Mouse (Mus musculus) liver, embryonic 16.5 days (tissue): Measurements from ENCODE around the gene Tulp2. TPM values are rescaled to one million over a fixed set of nuclear protein-coding genes. Genes with fewer than 3 reads are reported as not detected.

Experiments
- ATAC-seq: fragments of 200-750 bp; cut with Nextera tagmentation; 2 replicates; pipeline ENCODE4 v1.8.0; 2017; ENCODE audit warnings: low read depth, mild to moderate bottlenecking, moderate number of reproducible peaks, moderate library complexity
- H3K27ac ChIP-seq: fragments of 300-500 bp; sonication (generic); 2 replicates; pipeline ENCODE4 v1.5.1; 2014; ENCODE audit warnings: mild to moderate bottlenecking, low read length
- H3K27me3 ChIP-seq: fragments of 300-500 bp; sonication (generic); 2 replicates; pipeline ENCODE4 v1.6.1; 2014; ENCODE audit warnings: low read depth, low read length, mixed read lengths; ENCODE audit not compliant: control insufficient read depth, insufficient read depth
- H3K36me3 ChIP-seq: fragments of 300-500 bp; sonication (generic); 2 replicates; pipeline ENCODE4 v1.6.1; 2014; ENCODE audit warnings: mild to moderate bottlenecking; ENCODE audit not compliant: control insufficient read depth, insufficient read depth
- H3K4me1 ChIP-seq: fragments of 300-500 bp; sonication (generic); 2 replicates; pipeline ENCODE4 v1.6.1; 2014; ENCODE audit warnings: low read depth, low read length, mixed read lengths; ENCODE audit not compliant: control insufficient read depth
- H3K4me2 ChIP-seq: fragments of 300-500 bp; sonication (generic); 2 replicates; pipeline ENCODE4 v1.6.1; 2014; ENCODE audit warnings: low read depth, low read length, mixed read lengths
- H3K4me3 ChIP-seq: fragments of 300-500 bp; sonication (generic); 2 replicates; pipeline ENCODE4 v1.5.1; 2014; ENCODE audit warnings: low read depth, mild to moderate bottlenecking, low read length
- H3K9ac ChIP-seq: fragments of 300-500 bp; sonication (generic); 2 replicates; pipeline ENCODE4 v1.6.1; 2014; ENCODE audit warnings: low read depth, low read length
- H3K9me3 ChIP-seq: fragments of 300-500 bp; sonication (generic); replicated peaks from 2 replicates; pipeline ENCODE4 v1.6.1; 2016; ENCODE audit warnings: low read length; ENCODE audit not compliant: control insufficient read depth
- WGBS: fragments of 180-500 bp; shearing (Covaris S2); extraction: QIAGEN DNeasy Blood & Tissue Kit; methylation state at CpG from one replicate; pipeline ENCODE4 v1.1.7; 2014; ENCODE audit not compliant: insufficient replicate concordance; 5-methylcytosine and 5-hydroxymethylcytosine counted together
- polyA plus RNA-seq: library from polyadenylated mRNA; unstranded; fragments of >200 nt; fragmentation: Nextera tagmentation; extraction: Ambion mirVana; gene quantifications from 2 replicates; pipeline ENCODE4 v1.2.1, GENCODE M21; 2015

Gene Tulp2
- polyA plus RNA-seq, 1 experiment from 2014 or later = 0.41 TPM

- ATAC-seq = no peak
Measured at GRCm38 (mm10) chr7:45463987-45464778, 17.5 kb upstream of the Tulp2 start.

DNA sequence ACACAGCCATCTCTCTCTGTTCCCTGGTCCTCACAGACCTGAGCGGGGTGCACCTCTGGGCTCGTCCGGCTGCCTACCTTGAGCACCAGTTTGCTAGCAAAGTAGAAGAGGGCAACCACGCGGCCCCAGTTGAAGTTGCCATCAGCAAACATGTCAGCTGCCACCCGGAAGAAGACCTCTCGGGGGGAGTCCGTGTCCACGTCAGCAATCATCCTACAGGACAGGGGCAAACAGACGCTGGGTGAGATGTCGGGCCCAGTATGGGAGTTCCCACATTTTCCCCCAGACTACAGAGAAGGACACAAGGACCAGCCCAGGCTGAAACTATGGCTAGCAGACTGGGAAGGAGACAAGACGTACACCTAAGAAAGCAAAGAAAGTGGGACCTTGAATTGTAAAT lies 16.6 kb upstream of the Tulp2 start:
- Histone ChIP-seq H3K9ac (no peak overlapping the region), H3K4me2 (no peak overlapping the region), H3K36me3 (peaks cover 11% of the 10 kb centered on the region), H3K4me3 (peak overlapping the region; percentile 78), H3K4me1 (peaks cover 40% of the 10 kb centered on the region), H3K9me3 (no peaks in the 10 kb centered on the region), H3K27me3 (no peaks in the 10 kb centered on the region), H3K27ac (no peak overlapping the region)
- no peak for ATAC-seq
- 88% methylated on average over 12 of the region's 12 CpGs for WGBS

More at GRCm38 (mm10) chr7:45463987-45464778, 17.5 kb upstream of the Tulp2 start:
- Histone ChIP-seq H3K36me3 (peaks cover 11% of the 10 kb centered on the region), H3K27ac (0 out of 2 replicates have a peak overlapping the region, but pooled peaks have one; percentile 43), H3K4me1 (peaks cover 43% of the 10 kb centered on the region), H3K4me2 (no peak overlapping the region), H3K27me3 (no peaks in the 10 kb centered on the region), H3K9ac (no peak overlapping the region), H3K4me3 (no peak overlapping the region), H3K9me3 (no peaks in the 10 kb centered on the region)
- WGBS = 84% methylated on average over 7 of the region's 7 CpGs

DNA sequence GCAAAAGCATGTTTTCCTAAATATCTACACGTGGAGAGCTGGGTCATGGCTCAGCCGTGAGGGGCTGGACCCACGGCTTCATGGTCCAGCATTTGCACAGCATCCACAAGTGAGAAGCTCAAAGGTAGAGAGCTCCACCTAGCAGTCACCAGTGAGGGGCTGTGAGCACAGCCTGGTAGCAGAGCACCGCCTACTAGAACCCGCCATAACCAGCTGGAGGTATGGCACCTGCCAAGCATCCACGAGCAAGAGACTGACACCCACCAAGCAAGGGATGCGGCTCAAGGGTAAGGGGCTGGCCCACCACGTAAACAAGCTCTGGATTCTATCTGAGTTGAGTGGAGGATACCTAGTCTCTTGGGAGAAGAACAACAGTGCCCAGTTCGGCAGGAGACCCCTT lies 16.1 kb upstream of the Tulp2 start:
- Histone ChIP-seq H3K4me1 (peaks cover 36% of the 10 kb centered on the region), H3K36me3 (peaks cover 11% of the 10 kb centered on the region), H3K27ac (no peak overlapping the region), H3K9me3 (no peaks in the 10 kb centered on the region), H3K9ac (peak overlapping the region; percentile 90), H3K4me2 (peak overlapping the region; percentile 93), H3K4me3 (peak overlapping the region; percentile 78), H3K27me3 (no peaks in the 10 kb centered on the region)
- 72% methylated on average over 9 of the region's 9 CpGs for WGBS
- no peak for ATAC-seq

DNA sequence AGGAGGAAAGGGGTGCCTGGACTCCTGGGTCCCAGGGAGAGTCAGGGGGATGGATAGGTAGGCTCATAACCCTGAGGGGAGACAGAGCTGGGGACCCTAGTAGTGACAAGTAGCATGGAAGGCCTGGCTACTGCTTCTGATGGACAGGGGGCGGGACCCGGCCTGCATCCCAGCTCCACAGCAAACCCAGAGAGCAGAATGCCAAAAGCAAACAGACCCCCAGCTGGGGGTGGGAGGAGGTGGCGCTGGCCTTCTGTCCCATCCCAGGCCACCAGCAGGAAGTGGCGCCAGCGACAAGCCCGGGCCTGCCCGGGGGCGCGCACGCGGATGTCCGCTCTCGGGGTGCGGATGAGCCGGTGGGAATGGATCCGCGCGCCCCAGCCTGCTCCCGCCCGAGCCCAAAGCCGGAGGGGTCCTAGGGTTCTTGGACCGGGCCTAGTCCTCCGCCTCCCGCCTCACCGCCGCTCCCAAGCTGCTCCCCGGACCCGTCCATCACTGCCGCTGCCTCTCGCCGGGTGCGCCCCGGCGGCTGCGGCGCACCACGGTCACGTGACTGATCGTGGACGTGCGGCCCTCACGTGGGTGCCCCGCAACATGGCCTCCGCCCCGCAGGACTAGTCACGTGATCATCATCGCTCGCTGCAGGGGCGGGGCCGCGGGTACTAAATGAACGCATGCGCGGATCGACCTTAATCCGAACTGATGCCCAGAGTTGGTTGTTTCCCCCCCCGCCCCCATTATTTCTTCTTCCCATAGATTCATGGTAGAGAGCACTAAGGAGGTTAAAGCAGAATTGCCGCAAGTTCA lies 15.2 kb upstream of the Tulp2 start, which contains the start of gene Bax:
TSS of gene Bax (minus strand) at position 616 of the 807 bp plus-strand sequence.
- WGBS = under 1% methylated on average over 58 of the region's 58 CpGs
- ATAC-seq = peak; percentile 83
- peak within 1 kb of the TSS; percentile 93 for H3K4me2 ChIP-seq
- peak within 1 kb of the TSS; percentile 90 for H3K9ac ChIP-seq
- H3K27me3 ChIP-seq = no peaks in the 10 kb centered on the region
- H3K27ac ChIP-seq = peak within 1 kb of the TSS; percentile 77
- H3K9me3 ChIP-seq = no peaks in the 10 kb centered on the region
- H3K4me1 ChIP-seq = peaks cover 35% of the 10 kb centered on the region
- H3K4me3 ChIP-seq = peak within 1 kb of the TSS; percentile 78
- peaks cover 11% of the 10 kb centered on the region for H3K36me3 ChIP-seq

- Histone ChIP-seq H3K4me2 (peak overlapping the region; percentile 93), H3K9me3 (no peaks in the 10 kb centered on the region), H3K27ac (no peak overlapping the region), H3K27me3 (no peaks in the 10 kb centered on the region), H3K9ac (peak overlapping the region; percentile 53), H3K4me1 (peaks cover 29% of the 10 kb centered on the region), H3K4me3 (peak overlapping the region; percentile 78), H3K36me3 (peaks cover 11% of the 10 kb centered on the region)
- peak; percentile 10 for ATAC-seq
- whole genome bisulfite sequencing = 42% methylated on average over 7 of the region's 7 CpGs
Measured at GRCm38 (mm10) chr7:45467090-45467670, 14.5 kb upstream of the Tulp2 start.

GRCm38 (mm10) chr7:45470869-45471268 lies 10.8 kb upstream of the Tulp2 start:
- H3K36me3 ChIP-seq = no peaks in the 10 kb centered on the region; the same call in 1 of the 2 replicates
- no peak overlapping the region for H3K27ac ChIP-seq

GRCm38 (mm10) chr7:45475291-45475969 lies 6.2 kb upstream of the Tulp2 start:
- Histone ChIP-seq H3K4me2 (peak overlapping the region; percentile 50; the same call in 1 of the 2 replicates), H3K27ac (peak overlapping the region; percentile 45), H3K9me3 (no peaks in the 10 kb centered on the region), H3K9ac (no peak overlapping the region), H3K36me3 (no peaks in the 10 kb centered on the region; the same call in 1 of the 2 replicates), H3K4me1 (peaks cover 19% of the 10 kb centered on the region), H3K4me3 (peak overlapping the region; percentile 21), H3K27me3 (no peaks in the 10 kb centered on the region)
- peak; percentile 65 for ATAC-seq
- WGBS = 47% methylated on average over 16 of the region's 16 CpGs

More at GRCm38 (mm10) chr7:45470869-45471268, 10.8 kb upstream of the Tulp2 start:
- Histone ChIP-seq H3K4me1 (peaks cover 27% of the 10 kb centered on the region), H3K4me2 (no peak overlapping the region), H3K9ac (no peak overlapping the region), H3K4me3 (no peak overlapping the region), H3K9me3 (no peaks in the 10 kb centered on the region), H3K27me3 (no peaks in the 10 kb centered on the region)
- ATAC-seq = no peak
- 5% methylated on average over 3 of the region's 3 CpGs for WGBS

DNA sequence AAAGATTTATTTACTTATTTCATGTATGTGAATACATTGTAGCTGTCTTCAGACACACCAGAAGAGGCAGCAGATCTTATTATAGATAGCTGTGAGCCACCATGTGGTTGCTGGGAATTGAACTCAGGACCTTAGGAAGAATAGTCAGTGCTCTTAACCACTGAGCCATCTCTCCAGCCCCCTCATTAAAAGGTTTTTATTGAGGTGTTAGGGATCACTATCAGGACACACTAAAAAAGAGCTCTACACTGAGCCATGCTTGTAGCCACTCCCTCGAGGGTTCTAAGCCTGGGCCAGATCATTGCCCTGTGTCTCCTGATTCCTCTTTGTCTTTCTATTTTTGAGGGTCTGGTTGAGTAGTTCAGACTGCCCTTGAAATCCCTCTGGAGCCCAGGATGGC lies 5.2 kb upstream of the Tulp2 start:
- no peak overlapping the region for H3K9ac ChIP-seq
- no peak overlapping the region for H3K4me3 ChIP-seq
- H3K36me3 ChIP-seq = no peaks in the 10 kb centered on the region; the same call in 1 of the 2 replicates
- H3K9me3 ChIP-seq = no peaks in the 10 kb centered on the region
- no peaks in the 10 kb centered on the region for H3K27me3 ChIP-seq
- H3K27ac ChIP-seq = no peak overlapping the region
- WGBS = 22% methylated on average over 1 of the region's 1 CpGs
- H3K4me1 ChIP-seq = peaks cover 11% of the 10 kb centered on the region
- no peak overlapping the region for H3K4me2 ChIP-seq
- ATAC-seq = no peak
